Mouse (Mus musculus) heart, postnatal 0 days (tissue): ENCODE data around the gene Ube2g1. TPM values are rescaled to one million over a fixed set of nuclear protein-coding genes. Genes with fewer than 3 reads are reported as not detected.

ENCODE experiments used
- ATAC-seq: fragments of 200-750 bp; cut with Nextera tagmentation; 2 replicates; pipeline ENCODE4 v1.8.0; 2017; ENCODE audit warnings: low read depth, moderate number of reproducible peaks, moderate library complexity; ENCODE audit not compliant: insufficient read depth
- DNase-seq: peaks from one replicate; pipeline ENCODE4 v3.0.0-alpha.2; 2016; ENCODE audit warnings: low spot score
- H3K27ac ChIP-seq: fragments of 300-500 bp; sonication (generic); 2 replicates; pipeline ENCODE4 v1.5.1; 2014; ENCODE audit warnings: low read depth, mild to moderate bottlenecking
- H3K27me3 ChIP-seq: fragments of 300-500 bp; sonication (generic); 2 replicates; pipeline ENCODE4 v1.6.1; 2014; ENCODE audit warnings: low read length, mixed read lengths; ENCODE audit not compliant: control insufficient read depth, insufficient read depth
- H3K36me3 ChIP-seq: fragments of 300-500 bp; sonication (generic); replicated peaks from 2 replicates; pipeline ENCODE4 v1.6.1; 2014; ENCODE audit warnings: low read length, mixed read lengths; ENCODE audit not compliant: control insufficient read depth, insufficient read depth
- H3K4me1 ChIP-seq: fragments of 300-500 bp; sonication (generic); 2 replicates; pipeline ENCODE4 v1.6.1; 2014; ENCODE audit warnings: antibody characterized with exemption; ENCODE audit not compliant: control insufficient read depth, insufficient read depth
- H3K4me2 ChIP-seq: fragments of 300-500 bp; sonication (generic); 2 replicates; pipeline ENCODE4 v1.6.1; 2014; ENCODE audit warnings: low read depth, mild to moderate bottlenecking, low read length, moderate library complexity
- H3K4me3 ChIP-seq: fragments of 300-500 bp; sonication (generic); 2 replicates; pipeline ENCODE4 v1.5.1; 2014; ENCODE audit warnings: low read depth, low read length
- H3K9ac ChIP-seq: fragments of 300-500 bp; sonication (generic); replicated peaks from 2 replicates; pipeline ENCODE4 v1.6.1; 2014; ENCODE audit warnings: low read depth, low read length, mixed read lengths
- H3K9me3 ChIP-seq: fragments of 300-500 bp; sonication (generic); replicated peaks from 2 replicates; pipeline ENCODE4 v1.6.1; 2016; ENCODE audit warnings: low read length; ENCODE audit not compliant: control insufficient read depth
- CTCF ChIP-seq: IDR thresholded peaks from 2 replicates; pipeline ENCODE4 v1.5.1; 2016; ENCODE audit warnings: antibody characterized with exemption, control low read depth, low read depth
- EP300 ChIP-seq: IDR thresholded peaks from 2 replicates; pipeline ENCODE4 v1.6.1; 2016; ENCODE audit warnings: antibody characterized with exemption, low read depth
- WGBS: fragments of 180-500 bp; shearing (Covaris S2); extraction: QIAGEN DNeasy Blood & Tissue Kit; methylation state at CpG from one replicate; pipeline ENCODE4 v1.1.7; 2014; 5-methylcytosine and 5-hydroxymethylcytosine counted together
- microRNA-seq: library from miRNA; unstranded; fragments of <30 nt; microRNA quantifications from one replicate; pipeline ENCODE4, GENCODE M21; 2016
- polyA plus RNA-seq: library from polyadenylated mRNA; unstranded; fragments of >200 nt; fragmentation: Nextera tagmentation; extraction: Ambion mirVana; gene quantifications from 2 replicates; pipeline ENCODE4 v1.2.1, GENCODE M21; 2015
- total RNA-seq: library from RNA; depleted of rRNA; stranded (reverse); fragments of >200 nt; gene quantifications from 2 replicates; pipeline ENCODE4 v1.2.3, GENCODE M21; 2014; ENCODE audit warnings: low replicate concordance; rRNA removed

The Ube2g1 gene
- total and polyA plus RNA-seq, 2 experiments from 2014 or later: 51.1 to 58.6 TPM

DNA sequence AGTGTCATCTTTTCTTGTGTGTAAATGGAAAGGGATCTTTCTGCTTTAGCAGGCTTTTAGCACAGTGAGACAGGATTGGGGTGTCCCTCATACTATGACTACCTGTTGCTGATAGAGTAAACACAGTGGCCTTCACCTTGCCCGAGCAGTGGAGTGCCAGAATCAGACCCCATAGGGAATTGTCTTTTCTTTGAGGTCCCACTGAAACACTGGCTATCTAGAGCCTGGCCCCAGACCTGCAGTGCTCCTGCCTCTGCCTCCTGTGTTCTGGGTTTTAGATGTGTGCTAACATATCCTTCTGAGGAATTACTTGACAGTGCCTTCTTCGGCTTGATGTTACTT lies 128.4 kb downstream of the Ube2g1 start:
- TF ChIP-seq EP300 (no peak), CTCF (no peak)

More for the DNA sequence above, 128.4 kb downstream of the Ube2g1 start:
- peaks cover 6% of the 10 kb centered on the region; the same call in 1 of the 2 replicates for H3K4me1 ChIP-seq
- ATAC-seq: no peak
- no peak overlapping the region for H3K4me3 ChIP-seq
- no peak overlapping the region for H3K4me2 ChIP-seq
- H3K9ac ChIP-seq: no peak overlapping the region
- H3K27ac ChIP-seq: peak overlapping the region; percentile 72
- 73% methylated on average over 2 of the region's 2 CpGs for WGBS
- H3K9me3 ChIP-seq: no peaks in the 10 kb centered on the region
- DNase-seq: no peak
- peaks cover 60% of the 10 kb centered on the region for H3K36me3 ChIP-seq
- H3K27me3 ChIP-seq: no peaks in the 10 kb centered on the region

Small RNAs within 50 kb of the gene (microRNA-seq; reads per million reads assigned to microRNA genes)
- not detected for gene Gm25678

Other genes with a start within 250 kb of the Ube2g1 start
- not detected in 2 replicates for gene Tekt1, start 244.8 kb upstream of the Ube2g1 start, total RNA-seq
- gene Tekt1, start 244.8 kb upstream of the Ube2g1 start, polyA plus RNA-seq: 0.19 and 0.62 TPM in 2 replicates
- gene Smtnl2, start 195.6 kb upstream of the Ube2g1 start, total RNA-seq: 88.5 and 93.0 TPM in 2 replicates
- gene Smtnl2, start 195.6 kb upstream of the Ube2g1 start, polyA plus RNA-seq: 72.9 and 79.2 TPM in 2 replicates
- gene Ggt6, start 171.8 kb upstream of the Ube2g1 start, total RNA-seq: 5.3 TPM in 1 of 2 replicates, not detected in the other
- gene Ggt6, start 171.8 kb upstream of the Ube2g1 start, polyA plus RNA-seq: 0.05 TPM in 1 of 2 replicates, not detected in the other
- gene Mybbp1a, start 165.9 kb upstream of the Ube2g1 start, total RNA-seq: 20.5 and 20.9 TPM in 2 replicates
- gene Mybbp1a, start 165.9 kb upstream of the Ube2g1 start, polyA plus RNA-seq: 41.3 and 42.1 TPM in 2 replicates
- gene Spns2, start 117.4 kb upstream of the Ube2g1 start, total RNA-seq: 31.8 and 44.2 TPM in 2 replicates
- gene Spns2, start 117.4 kb upstream of the Ube2g1 start, polyA plus RNA-seq: 2.4 and 2.9 TPM in 2 replicates
- not detected in 2 replicates for gene Spns3, start 56.8 kb upstream of the Ube2g1 start, total RNA-seq
- gene Spns3, start 56.8 kb upstream of the Ube2g1 start, polyA plus RNA-seq: 0.04 TPM in 2 replicates
- 27.4 and 31.0 TPM in 2 replicates for gene Ankfy1, start 82.7 kb downstream of the Ube2g1 start, total RNA-seq
- 6.3 and 7.6 TPM in 2 replicates for gene Ankfy1, start 82.7 kb downstream of the Ube2g1 start, polyA plus RNA-seq
- gene Cyb5d2, start 188.9 kb downstream of the Ube2g1 start, total RNA-seq: 5.2 and 10.2 TPM in 2 replicates
- gene Cyb5d2, start 188.9 kb downstream of the Ube2g1 start, polyA plus RNA-seq: 7.3 and 9.1 TPM in 2 replicates
- 23.5 and 43.2 TPM in 2 replicates for gene Zzef1, start 188.9 kb downstream of the Ube2g1 start, total RNA-seq
- gene Zzef1, start 188.9 kb downstream of the Ube2g1 start, polyA plus RNA-seq: 5.2 and 5.3 TPM in 2 replicates